Mouse (Mus musculus) MEL (cell line): Measurements from ENCODE around the gene Zfp382.

Source experiments
- BHLHE40 ChIP-seq: IDR thresholded peaks from 2 replicates; pipeline ENCODE4 v1.6.1; 2012; ENCODE audit warnings: low read depth, mild to moderate bottlenecking, inconsistent platforms, low read length, improper control_type of control experiment, borderline replicate concordance
- CHD2 ChIP-seq: IDR thresholded peaks from 2 replicates; pipeline ENCODE4 v1.6.1; 2011; ENCODE audit warnings: low read length, improper control_type of control experiment
- CTCF ChIP-seq, 3 experiments: IDR thresholded peaks in 2 of 3; conservative IDR thresholded peaks in 1 of 3; 2 replicates each; pipeline ENCODE4 v1.5.1; 2011 to 2012; ENCODE audit warnings: low read length in 3 of 3, low read depth in 2 of 3, mild to moderate bottlenecking in 2 of 3, improper control_type of control experiment in 1 of 3, inconsistent platforms in 1 of 3, mixed read lengths in 1 of 3, moderate library complexity in 1 of 3; ENCODE audit not compliant: control insufficient read depth in 1 of 3, insufficient read depth in 1 of 3, poor library complexity in 1 of 3, severe bottlenecking in 1 of 3
- EP300 ChIP-seq, 2 experiments: IDR thresholded peaks; 2 replicates each; pipeline ENCODE4 v1.6.1; 2011; ENCODE audit warnings: improper control_type of control experiment in 2 of 2, low read length in 2 of 2, low read depth in 1 of 2, mild to moderate bottlenecking in 1 of 2
- MAX ChIP-seq: IDR thresholded peaks from 2 replicates; pipeline ENCODE4 v1.6.1; 2011; ENCODE audit warnings: low read length, improper control_type of control experiment
- NRF1 ChIP-seq: IDR thresholded peaks from 2 replicates; pipeline ENCODE4 v1.6.1; 2014; ENCODE audit warnings: low read depth, mild to moderate bottlenecking, inconsistent platforms, low read length, improper control_type of control experiment, moderate library complexity; ENCODE audit not compliant: poor library complexity, insufficient read depth, severe bottlenecking
- POLR2A ChIP-seq, 2 experiments: IDR thresholded peaks; 2 replicates each; pipeline ENCODE4 v1.6.1; 2011 to 2012; ENCODE audit warnings: low read length in 2 of 2, mild to moderate bottlenecking in 2 of 2, control low read depth in 1 of 2, improper control_type of control experiment in 1 of 2, low read depth in 1 of 2, moderate library complexity in 1 of 2; ENCODE audit not compliant: control insufficient read depth in 1 of 2, insufficient read depth in 1 of 2, poor library complexity in 1 of 2
- POLR2AphosphoS5 ChIP-seq: IDR thresholded peaks from 2 replicates; pipeline ENCODE4 v1.6.1; 2012; ENCODE audit warnings: low read depth, borderline replicate concordance, mild to moderate bottlenecking, inconsistent platforms, low read length, moderate library complexity, mixed read lengths
- SIN3A ChIP-seq: IDR thresholded peaks from 2 replicates; pipeline ENCODE4 v1.6.1; 2012; ENCODE audit warnings: low read length, improper control_type of control experiment, inconsistent platforms
- TAL1 ChIP-seq: IDR thresholded peaks from 2 replicates; pipeline ENCODE4 v1.6.1; 2012; ENCODE audit warnings: mild to moderate bottlenecking, inconsistent platforms, low read length, moderate library complexity, mixed read lengths
- TCF12 ChIP-seq: IDR thresholded peaks from 2 replicates; pipeline ENCODE4 v1.6.1; 2014; ENCODE audit warnings: low read depth, mild to moderate bottlenecking, inconsistent platforms, low read length, improper control_type of control experiment, moderate library complexity
- UBTF ChIP-seq: IDR thresholded peaks from 2 replicates; pipeline ENCODE4 v1.6.1; 2012; ENCODE audit warnings: low read depth, mild to moderate bottlenecking, inconsistent platforms, low read length, improper control_type of control experiment, moderate library complexity, borderline replicate concordance; ENCODE audit not compliant: insufficient read depth
- ZKSCAN1 ChIP-seq: IDR thresholded peaks from 2 replicates; pipeline ENCODE4 v1.6.1; 2012; ENCODE audit warnings: low read depth, mild to moderate bottlenecking, inconsistent platforms, low read length, improper control_type of control experiment, moderate library complexity
- ZNF384 ChIP-seq: IDR thresholded peaks from 2 replicates; pipeline ENCODE4 v1.6.1; 2012; ENCODE audit warnings: low read depth, mild to moderate bottlenecking, inconsistent platforms, low read length, improper control_type of control experiment

- TF ChIP-seq ZKSCAN1 (no peak), EP300 (IDR thresholded peaks at IDR 0.05; ENCODE audit: low read depth in 1 of 2, low read length in 2 of 2) (no peak), TCF12 (no peak), UBTF (no peak), MAX (no peak), CHD2 (no peak), SIN3A (no peak), CTCF (IDR thresholded peaks at IDR 0.05 in 2 of 3, conservative IDR thresholded peaks at IDR 0.05 in 1 of 3; ENCODE audit: control insufficient read depth in 1 of 3, insufficient read depth in 1 of 3, low read depth in 2 of 3, low read length in 3 of 3, poor library complexity in 1 of 3, severe bottlenecking in 1 of 3) (no peak), BHLHE40 (no peak), ZNF384 (no peak), NRF1 (no peak), POLR2A (IDR thresholded peaks at IDR 0.05; ENCODE audit: control insufficient read depth in 1 of 2, insufficient read depth in 1 of 2, low read depth in 1 of 2, low read length in 2 of 2, poor library complexity in 1 of 2) (no peak), POLR2AphosphoS5 (no peak), TAL1 (no peak)
Observed at GRCm38 (mm10) chr7:30093918-30094415, 27.8 kb upstream of the Zfp382 start.
